Mouse (Mus musculus): ENCODE measurements around the gene Dgki. TPM values are rescaled to one million over a fixed set of nuclear protein-coding genes. Genes with fewer than 3 reads are reported as not detected.

Gene Dgki
- polyA plus RNA-seq, 1 experiment: not detected

DNA sequence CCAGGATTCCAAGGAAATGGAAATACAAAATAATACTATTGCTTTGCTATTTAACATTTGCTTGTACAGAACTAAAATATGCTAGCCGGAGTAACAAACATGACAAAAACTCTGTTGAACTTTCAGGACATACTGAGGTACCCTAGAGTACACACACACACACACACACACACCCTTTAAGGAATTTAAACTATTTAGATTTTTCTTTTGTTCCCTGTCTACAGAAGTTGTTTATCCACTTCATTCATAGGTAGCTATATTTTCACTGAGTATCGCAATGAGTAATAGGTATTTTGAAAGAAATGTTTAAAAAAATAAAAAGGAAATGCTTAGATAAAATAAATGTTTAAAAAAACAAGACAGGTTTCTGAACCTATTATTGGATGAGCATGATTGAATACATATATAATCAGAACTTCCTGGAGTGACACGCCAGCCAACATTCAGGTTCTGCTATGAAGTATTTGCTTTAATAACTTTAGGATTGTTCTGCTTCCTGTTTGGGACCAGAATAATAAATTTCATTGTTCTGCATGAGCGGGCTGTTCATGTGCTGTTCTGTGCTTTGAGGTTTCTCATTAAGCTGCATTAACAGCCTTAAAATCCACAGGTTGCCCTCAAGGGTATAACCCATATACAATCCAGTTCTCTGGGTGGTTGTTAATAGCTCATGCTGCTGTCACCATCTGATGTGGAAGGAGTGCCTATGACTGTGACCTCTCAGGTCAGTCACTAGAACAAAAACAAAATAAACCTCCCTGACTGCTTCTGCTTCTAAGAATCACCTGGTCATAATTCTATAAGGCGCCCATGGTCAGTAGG, 457.7 kb downstream of the Dgki start:
- Histone ChIP-seq H3K4me1 (ENCODE audit: control insufficient read depth, insufficient read depth, low read length) (no peaks in the 10 kb centered on the region), H3K4me3 (ENCODE audit: insufficient read depth, low read length) (no peak overlapping the region), H3K27ac (ENCODE audit: insufficient read depth, low read depth, low read length) (no peak overlapping the region)
- TF ChIP-seq CTCF (IDR thresholded peaks at IDR 0.05; ENCODE audit: low read depth, low read length) (no peak), POLR2A (IDR thresholded peaks at IDR 0.05; ENCODE audit: borderline replicate concordance, low read depth, low read length) (no peak)

DNA sequence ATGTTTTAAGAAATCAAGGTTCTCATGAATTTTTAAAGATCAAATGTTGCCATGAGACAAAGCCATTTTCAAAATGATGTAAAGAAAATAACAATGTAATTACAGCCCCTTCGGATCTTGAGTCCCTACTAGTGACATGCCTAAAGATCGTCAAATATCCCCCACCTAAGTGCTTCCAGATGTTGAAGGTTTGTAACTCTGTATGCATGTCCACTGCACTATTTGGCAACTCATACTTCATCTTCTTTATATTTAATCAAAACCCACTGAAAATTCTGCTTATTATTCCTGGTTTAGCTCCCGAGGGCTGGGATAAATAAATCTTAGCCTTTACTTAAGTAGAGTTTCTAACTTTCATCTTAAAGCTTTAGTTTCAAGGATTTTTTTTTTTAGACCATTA, 458.3 kb downstream of the Dgki start:
- H3K4me3 ChIP-seq (ENCODE audit: insufficient read depth, low read length): no peak overlapping the region
- no peak for TF ChIP-seq CTCF (IDR thresholded peaks at IDR 0.05; ENCODE audit: low read depth, low read length)
- TF ChIP-seq POLR2A (IDR thresholded peaks at IDR 0.05; ENCODE audit: borderline replicate concordance, low read depth, low read length): no peak
- no peak overlapping the region for H3K27ac ChIP-seq (ENCODE audit: insufficient read depth, low read depth, low read length)
- H3K4me1 ChIP-seq (ENCODE audit: control insufficient read depth, insufficient read depth, low read length): no peaks in the 10 kb centered on the region

DNA sequence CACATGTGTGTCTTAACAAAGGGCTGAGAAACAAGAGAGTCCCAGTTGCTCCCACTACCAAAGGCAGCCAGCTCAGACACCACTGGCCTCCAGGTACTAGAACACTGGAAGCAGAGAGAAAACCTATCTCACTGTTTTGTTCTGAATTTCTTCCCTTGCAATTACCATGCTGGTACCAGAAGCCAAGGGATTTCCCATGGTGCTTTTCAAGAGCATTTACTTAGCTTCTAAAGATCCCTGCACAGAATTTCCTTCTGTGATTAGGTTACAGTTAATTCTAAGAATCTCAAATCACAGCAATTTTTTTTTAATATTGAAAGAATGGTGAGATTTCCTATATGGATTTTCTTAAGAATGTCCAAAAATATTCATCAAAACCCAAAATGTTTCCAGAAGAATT, 458.8 kb downstream of the Dgki start:
- no peak for TF ChIP-seq CTCF (IDR thresholded peaks at IDR 0.05; ENCODE audit: low read depth, low read length)
- TF ChIP-seq POLR2A (IDR thresholded peaks at IDR 0.05; ENCODE audit: borderline replicate concordance, low read depth, low read length): no peak
- Histone ChIP-seq H3K27ac (ENCODE audit: insufficient read depth, low read depth, low read length) (no peak overlapping the region), H3K4me1 (ENCODE audit: control insufficient read depth, insufficient read depth, low read length) (no peaks in the 10 kb centered on the region), H3K4me3 (ENCODE audit: insufficient read depth, low read length) (no peak overlapping the region)

DNA sequence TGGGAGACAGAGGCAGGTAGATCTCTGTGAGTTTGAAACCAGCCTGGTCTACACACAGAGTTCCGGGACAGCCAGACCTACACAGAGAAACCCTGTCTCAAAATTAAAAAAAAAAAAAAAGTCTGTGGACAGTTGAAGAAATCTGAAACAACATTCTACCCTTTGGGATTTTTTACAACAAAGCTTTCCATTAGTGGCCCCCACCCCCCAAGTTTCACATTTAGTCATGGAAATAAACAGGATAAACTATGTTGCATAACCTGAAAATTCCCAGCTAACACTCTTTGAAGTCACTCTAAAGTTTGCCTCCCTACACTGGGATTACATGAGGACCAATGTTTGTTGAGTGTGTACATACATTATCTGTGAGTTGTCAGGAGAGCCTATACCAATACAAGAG, 461.2 kb downstream of the Dgki start:
- Histone ChIP-seq H3K4me3 (ENCODE audit: insufficient read depth, low read length) (no peak overlapping the region), H3K4me1 (ENCODE audit: control insufficient read depth, insufficient read depth, low read length) (no peaks in the 10 kb centered on the region), H3K27ac (ENCODE audit: insufficient read depth, low read depth, low read length) (no peak overlapping the region)
- no peak for TF ChIP-seq POLR2A (IDR thresholded peaks at IDR 0.05; ENCODE audit: borderline replicate concordance, low read depth, low read length)
- no peak for TF ChIP-seq CTCF (IDR thresholded peaks at IDR 0.05; ENCODE audit: low read depth, low read length)

DNA sequence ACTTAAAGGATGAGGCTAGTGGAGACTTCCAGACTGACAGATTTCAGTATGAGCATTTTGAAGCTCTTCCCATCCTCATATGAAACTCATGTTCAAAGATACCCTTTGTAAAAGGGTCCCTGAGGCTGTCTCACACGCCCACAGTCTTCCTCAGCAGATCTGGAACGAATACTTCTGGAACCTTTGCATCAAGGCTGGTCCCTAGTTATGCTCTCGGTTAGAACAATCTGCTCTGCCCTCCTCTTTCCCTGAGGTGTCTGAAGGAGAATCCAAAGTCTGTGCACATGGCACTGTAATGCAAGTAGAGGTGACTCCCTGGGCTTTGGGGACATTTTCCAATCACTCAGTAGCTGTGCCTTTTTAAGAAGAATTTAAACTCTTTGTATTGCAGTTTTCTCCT, 464.6 kb downstream of the Dgki start:
- TF ChIP-seq CTCF (IDR thresholded peaks at IDR 0.05; ENCODE audit: low read depth, low read length): no peak
- no peak for TF ChIP-seq POLR2A (IDR thresholded peaks at IDR 0.05; ENCODE audit: borderline replicate concordance, low read depth, low read length)
- Histone ChIP-seq H3K4me1 (ENCODE audit: control insufficient read depth, insufficient read depth, low read length) (no peaks in the 10 kb centered on the region), H3K4me3 (ENCODE audit: insufficient read depth, low read length) (no peak overlapping the region), H3K27ac (ENCODE audit: insufficient read depth, low read depth, low read length) (no peak overlapping the region)

DNA sequence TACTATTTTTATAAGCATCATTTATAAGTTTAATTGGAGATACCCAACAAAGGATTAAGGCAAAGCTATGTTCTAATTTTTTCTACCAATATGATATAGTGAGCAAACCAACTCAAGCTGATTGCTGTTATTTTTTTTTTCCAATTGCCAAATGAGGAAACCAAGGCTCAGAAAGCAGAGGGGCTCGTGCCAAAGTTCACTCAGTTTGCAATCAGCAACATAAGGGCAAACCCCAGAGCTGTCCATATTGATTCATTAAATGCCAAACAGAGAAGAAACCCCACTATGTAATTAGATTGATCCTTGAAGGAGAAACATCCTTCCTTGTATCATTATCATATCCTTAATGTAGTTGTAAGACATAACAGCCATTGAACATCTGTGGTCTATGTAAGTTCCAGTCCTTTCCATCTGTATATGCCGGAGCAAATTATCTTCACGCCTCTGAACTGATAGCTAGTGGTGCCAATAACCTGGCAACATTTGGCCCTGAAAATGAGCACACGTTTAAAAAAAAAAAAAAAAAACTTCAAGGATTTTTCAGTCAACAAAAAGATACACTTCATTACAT, 465.2 kb downstream of the Dgki start:
- TF ChIP-seq POLR2A (IDR thresholded peaks at IDR 0.05; ENCODE audit: borderline replicate concordance, low read depth, low read length): no peak
- no peaks in the 10 kb centered on the region for H3K4me1 ChIP-seq (ENCODE audit: control insufficient read depth, insufficient read depth, low read length)
- H3K4me3 ChIP-seq (ENCODE audit: insufficient read depth, low read length): no peak overlapping the region
- H3K27ac ChIP-seq (ENCODE audit: insufficient read depth, low read depth, low read length): no peak overlapping the region

DNA sequence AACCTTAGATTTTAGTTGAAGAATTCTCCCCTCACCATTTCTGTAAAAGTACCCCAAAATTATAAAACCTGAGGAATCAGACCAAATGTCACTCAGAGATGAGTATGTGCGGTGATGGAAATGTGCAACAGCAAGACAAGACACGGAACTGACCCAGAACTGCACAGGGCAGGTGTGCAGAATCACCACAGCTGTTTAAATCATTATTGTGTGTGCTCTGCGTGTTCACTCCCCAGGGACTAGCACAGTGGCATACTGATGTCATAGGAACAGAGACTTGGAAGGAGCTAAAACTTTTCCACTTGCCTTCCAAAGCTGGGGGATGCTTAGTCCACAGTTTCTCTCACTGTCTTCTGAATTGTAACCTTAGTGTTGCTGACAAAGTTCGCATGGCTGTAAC, 467.3 kb downstream of the Dgki start:
- Histone ChIP-seq H3K27ac (ENCODE audit: insufficient read depth, low read depth, low read length) (no peak overlapping the region), H3K4me3 (ENCODE audit: insufficient read depth, low read length) (no peak overlapping the region)
- no peak for TF ChIP-seq CTCF (IDR thresholded peaks at IDR 0.05; ENCODE audit: low read depth, low read length)
- no peak for TF ChIP-seq POLR2A (IDR thresholded peaks at IDR 0.05; ENCODE audit: borderline replicate concordance, low read depth, low read length)

DNA sequence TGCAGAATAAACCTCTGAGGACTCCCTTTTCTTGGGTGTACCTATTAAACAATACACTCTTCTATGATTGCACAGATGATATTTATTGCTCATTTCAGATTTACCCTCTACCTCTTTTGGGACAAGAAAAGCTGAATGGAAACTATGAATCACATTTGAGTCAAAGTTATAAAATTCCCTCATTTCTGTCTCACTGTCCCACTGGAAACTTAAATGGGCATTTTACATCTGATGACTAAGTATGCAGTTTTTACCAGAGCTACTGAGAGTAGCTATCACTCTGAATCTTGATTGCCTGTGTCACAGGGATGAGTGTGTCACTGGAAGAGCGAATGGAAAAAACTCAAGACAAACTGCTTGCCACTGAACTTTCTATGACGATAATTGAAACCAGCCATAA, 467.8 kb downstream of the Dgki start:
- TF ChIP-seq POLR2A (IDR thresholded peaks at IDR 0.05; ENCODE audit: borderline replicate concordance, low read depth, low read length): no peak
- no peak for TF ChIP-seq CTCF (IDR thresholded peaks at IDR 0.05; ENCODE audit: low read depth, low read length)
- H3K4me3 ChIP-seq (ENCODE audit: insufficient read depth, low read length): no peak overlapping the region
- H3K4me1 ChIP-seq (ENCODE audit: control insufficient read depth, insufficient read depth, low read length): no peaks in the 10 kb centered on the region
- H3K27ac ChIP-seq (ENCODE audit: insufficient read depth, low read depth, low read length): no peak overlapping the region

More for the DNA sequence above, 467.3 kb downstream of the Dgki start:
- H3K4me1 ChIP-seq (ENCODE audit: control insufficient read depth, insufficient read depth, low read length): no peaks in the 10 kb centered on the region

DNA sequence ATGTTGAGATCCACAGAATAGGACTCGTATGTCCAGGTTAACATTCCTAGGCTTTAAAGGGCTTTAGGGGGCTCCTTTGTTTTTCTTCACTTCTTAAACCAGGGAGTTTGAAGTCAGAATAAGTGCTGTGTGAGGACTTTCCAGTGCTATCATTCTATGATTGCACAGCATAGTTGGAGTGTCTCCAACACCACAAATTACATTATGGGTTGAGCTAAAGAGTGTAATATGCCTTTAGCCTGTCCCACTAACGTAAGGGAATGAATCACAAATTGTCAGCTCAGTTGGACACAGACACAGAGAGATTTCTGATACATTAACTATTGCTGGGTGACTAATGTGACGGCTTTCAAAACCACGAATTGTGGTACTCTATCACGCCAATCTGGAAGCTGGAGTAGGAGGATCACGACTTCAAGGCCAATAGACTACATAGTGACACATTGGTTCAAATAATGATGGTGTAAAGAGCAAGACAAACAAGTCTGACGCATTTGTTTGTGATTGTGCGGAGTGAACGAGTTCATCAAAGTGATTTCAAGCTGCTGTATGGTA, 469.5 kb downstream of the Dgki start:
- Histone ChIP-seq H3K4me3 (ENCODE audit: insufficient read depth, low read length) (no peak overlapping the region), H3K4me1 (ENCODE audit: control insufficient read depth, insufficient read depth, low read length) (no peaks in the 10 kb centered on the region), H3K27ac (ENCODE audit: insufficient read depth, low read depth, low read length) (no peak overlapping the region)
- TF ChIP-seq CTCF (IDR thresholded peaks at IDR 0.05; ENCODE audit: low read depth, low read length) (no peak), POLR2A (IDR thresholded peaks at IDR 0.05; ENCODE audit: borderline replicate concordance, low read depth, low read length) (no peak)

DNA sequence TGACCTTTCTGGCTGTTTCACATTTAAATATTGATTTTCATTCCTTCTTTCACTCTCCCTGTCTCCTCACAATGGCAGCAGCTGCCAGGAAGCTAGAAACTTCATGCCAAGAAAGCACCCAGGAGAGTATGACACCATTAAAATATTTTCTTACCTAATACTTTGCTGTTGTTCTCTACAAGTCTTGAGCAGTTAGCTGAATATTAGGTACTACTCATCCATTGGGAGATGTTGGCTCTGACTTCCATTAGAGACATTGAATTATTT, 480.3 kb downstream of the Dgki start:
- Histone ChIP-seq H3K4me3 (ENCODE audit: insufficient read depth, low read length) (no peak overlapping the region), H3K27ac (ENCODE audit: insufficient read depth, low read depth, low read length) (no peak overlapping the region), H3K4me1 (ENCODE audit: control insufficient read depth, insufficient read depth, low read length) (no peaks in the 10 kb centered on the region)
- TF ChIP-seq POLR2A (IDR thresholded peaks at IDR 0.05; ENCODE audit: borderline replicate concordance, low read depth, low read length) (no peak), CTCF (IDR thresholded peaks at IDR 0.05; ENCODE audit: low read depth, low read length) (no peak)
